Mouse (Mus musculus): Measurements from ENCODE around the gene Prkar2a. TPM values are rescaled to one million over a fixed set of nuclear protein-coding genes. Genes with fewer than 3 reads are reported as not detected.
"Not testable (repeated sequence)": the region's sequence is repeated elsewhere in the genome, so short reads cannot be mapped to it uniquely, and the experiment has no call there.

Prkar2a gene
- polyA plus RNA-seq, 2 experiments = 18.5 to 33.6 TPM

GRCm38 (mm10) chr9:108654566-108655464 is 34.3 kb upstream of the Prkar2a start:
- 74% methylated on average over 10 of the region's 10 CpGs for WGBS
- H3K4me3 ChIP-seq (replicated peaks; ENCODE audit: low read length) = no peak overlapping the region
- H3K4me2 ChIP-seq (replicated peaks; ENCODE audit: low read depth, low read length, severe bottlenecking) = no peak overlapping the region
- H3K4me1 ChIP-seq (ENCODE audit: control insufficient read depth, insufficient read depth, low read length) = peaks cover 4% of the 10 kb centered on the region
- no peak overlapping the region for H3K27ac ChIP-seq (replicated peaks; ENCODE audit: low read depth, low read length)
- no peaks in the 10 kb centered on the region for H3K36me3 ChIP-seq (ENCODE audit: control insufficient read depth, insufficient read depth, low read length)
- no peak overlapping the region for H3K9ac ChIP-seq (ENCODE audit: low read depth, low read length, severe bottlenecking)
- ATAC-seq (ENCODE audit: low FRiP score, low read depth) = no peak
- TF ChIP-seq POLR2A (IDR thresholded peaks at IDR 0.05; ENCODE audit: borderline replicate concordance, extremely low read depth, insufficient read depth, insufficient read length) = no peak
- no peaks in the 10 kb centered on the region for H3K27me3 ChIP-seq (ENCODE audit: control insufficient read depth, insufficient read depth, low read length)
- no peak for DNase-seq (ENCODE audit: low spot score)
- H3K9me3 ChIP-seq (ENCODE audit: control insufficient read depth, low read length) = no peaks in the 10 kb centered on the region

- WGBS = 73% methylated on average over 7 of the region's 7 CpGs
- H3K27me3 ChIP-seq (ENCODE audit: control insufficient read depth, insufficient read depth, low read length); H3K9me3 ChIP-seq (ENCODE audit: control insufficient read depth, low read length); H3K36me3 ChIP-seq (ENCODE audit: control insufficient read depth, insufficient read depth, low read length); H3K9ac ChIP-seq (ENCODE audit: low read depth, low read length, severe bottlenecking); H3K4me2 ChIP-seq (replicated peaks; ENCODE audit: low read depth, low read length, severe bottlenecking); ATAC-seq (ENCODE audit: low FRiP score, low read depth); H3K27ac ChIP-seq (replicated peaks; ENCODE audit: low read depth, low read length); H3K4me1 ChIP-seq (ENCODE audit: control insufficient read depth, insufficient read depth, low read length); H3K4me3 ChIP-seq (replicated peaks; ENCODE audit: low read length); DNase-seq (ENCODE audit: low spot score): not testable (repeated sequence)
These were observed 33.2 kb upstream of the Prkar2a start for GRCm38 (mm10) chr9:108655865-108656264.

GRCm38 (mm10) chr9:108661677-108662612 is 27.2 kb upstream of the Prkar2a start, which contains the start of gene Slc25a20:
TSS of gene Slc25a20 (plus strand) at chr9:108662088.
- peaks cover 8% of the 10 kb centered on the region; the same call in 1 of the 2 replicates for H3K4me1 ChIP-seq (ENCODE audit: control insufficient read depth, insufficient read depth, low read length)
- peak within 1 kb of the TSS; percentile 71 for H3K4me2 ChIP-seq (replicated peaks; ENCODE audit: low read depth, low read length, severe bottlenecking)
- H3K9me3 ChIP-seq (ENCODE audit: control insufficient read depth, low read length) = no peaks in the 10 kb centered on the region
- H3K36me3 ChIP-seq (ENCODE audit: control insufficient read depth, insufficient read depth, low read length) = no peaks in the 10 kb centered on the region
- ATAC-seq (ENCODE audit: low FRiP score, low read depth) (peak; percentile 89), DNase-seq (ENCODE audit: low spot score) (peak; percentile 79)
- WGBS = 3% methylated on average over 33 of the region's 37 CpGs
- peak within 1 kb of the TSS; percentile 61 for H3K4me3 ChIP-seq (replicated peaks; ENCODE audit: low read length)
- no peak for TF ChIP-seq POLR2A (IDR thresholded peaks at IDR 0.05; ENCODE audit: borderline replicate concordance, extremely low read depth, insufficient read depth, insufficient read length)
- no peak within 1 kb of the TSS for H3K27ac ChIP-seq (replicated peaks; ENCODE audit: low read depth, low read length)
- H3K9ac ChIP-seq (ENCODE audit: low read depth, low read length, severe bottlenecking) = peak within 1 kb of the TSS; percentile 59
- no peaks in the 10 kb centered on the region for H3K27me3 ChIP-seq (ENCODE audit: control insufficient read depth, insufficient read depth, low read length)

GRCm38 (mm10) chr9:108662660-108663059 is 26.5 kb upstream of the Prkar2a start:
- no peak for TF ChIP-seq POLR2A (IDR thresholded peaks at IDR 0.05; ENCODE audit: borderline replicate concordance, extremely low read depth, insufficient read depth, insufficient read length)
- ATAC-seq (ENCODE audit: low FRiP score, low read depth) = no peak
- DNase-seq (ENCODE audit: low spot score) = no peak
- WGBS = 39% methylated on average over 6 of the region's 6 CpGs
- H3K27ac ChIP-seq (replicated peaks; ENCODE audit: low read depth, low read length) = no peak overlapping the region
- H3K4me3 ChIP-seq (replicated peaks; ENCODE audit: low read length) = peak overlapping the region; percentile 61
- no peaks in the 10 kb centered on the region for H3K36me3 ChIP-seq (ENCODE audit: control insufficient read depth, insufficient read depth, low read length)
- H3K4me2 ChIP-seq (replicated peaks; ENCODE audit: low read depth, low read length, severe bottlenecking) = peak overlapping the region; percentile 71
- H3K9me3 ChIP-seq (ENCODE audit: control insufficient read depth, low read length) = no peaks in the 10 kb centered on the region
- peaks cover 8% of the 10 kb centered on the region; the same call in 1 of the 2 replicates for H3K4me1 ChIP-seq (ENCODE audit: control insufficient read depth, insufficient read depth, low read length)
- peak overlapping the region; percentile 59 for H3K9ac ChIP-seq (ENCODE audit: low read depth, low read length, severe bottlenecking)
- H3K27me3 ChIP-seq (ENCODE audit: control insufficient read depth, insufficient read depth, low read length) = no peaks in the 10 kb centered on the region

GRCm38 (mm10) chr9:108669875-108670274 is 19.2 kb upstream of the Prkar2a start:
- WGBS = 62% methylated on average over 8 of the region's 8 CpGs
- ATAC-seq (ENCODE audit: low FRiP score, low read depth) = no peak
- no peaks in the 10 kb centered on the region for H3K9me3 ChIP-seq (ENCODE audit: control insufficient read depth, low read length)
- no peak overlapping the region for H3K4me2 ChIP-seq (replicated peaks; ENCODE audit: low read depth, low read length, severe bottlenecking)
- TF ChIP-seq POLR2A (IDR thresholded peaks at IDR 0.05; ENCODE audit: borderline replicate concordance, extremely low read depth, insufficient read depth, insufficient read length) = no peak
- no peaks in the 10 kb centered on the region for H3K27me3 ChIP-seq (ENCODE audit: control insufficient read depth, insufficient read depth, low read length)
- peaks cover 31% of the 10 kb centered on the region for H3K36me3 ChIP-seq (ENCODE audit: control insufficient read depth, insufficient read depth, low read length)
- no peak overlapping the region for H3K27ac ChIP-seq (replicated peaks; ENCODE audit: low read depth, low read length)
- H3K4me3 ChIP-seq (replicated peaks; ENCODE audit: low read length) = no peak overlapping the region
- H3K4me1 ChIP-seq (ENCODE audit: control insufficient read depth, insufficient read depth, low read length) = no peaks in the 10 kb centered on the region
- no peak for DNase-seq (ENCODE audit: low spot score)
- no peak overlapping the region for H3K9ac ChIP-seq (ENCODE audit: low read depth, low read length, severe bottlenecking)
